Mouse (Mus musculus) CH12.LX (cell line): Measurements from ENCODE around the gene Gm49673.
"Not testable (repeated sequence)": the region's sequence is repeated elsewhere in the genome, so short reads cannot be mapped to it uniquely, and the experiment has no call there.

Experiments used
- CHD1 ChIP-seq: IDR thresholded peaks from 2 replicates; pipeline ENCODE4 v1.6.1; 2012; ENCODE audit warnings: low read depth, low read length, improper control_type of control experiment, inconsistent platforms
- CTCF ChIP-seq, 2 experiments: IDR thresholded peaks in 1 of 2; conservative IDR thresholded peaks in 1 of 2; 2 replicates each; pipeline ENCODE4 v1.5.1; 2011 to 2012; ENCODE audit warnings: low read depth in 2 of 2, low read length in 2 of 2, improper control_type of control experiment in 1 of 2, inconsistent platforms in 1 of 2, mild to moderate bottlenecking in 1 of 2, moderate library complexity in 1 of 2
- POLR2A ChIP-seq: IDR thresholded peaks from 2 replicates; pipeline ENCODE4 v1.6.1; 2011; ENCODE audit warnings: low read depth, mild to moderate bottlenecking, improper control_type of control experiment, low read length
- USF1 ChIP-seq: IDR thresholded peaks from 2 replicates; pipeline ENCODE4 v1.6.1; 2014; ENCODE audit warnings: low read depth, mild to moderate bottlenecking, inconsistent platforms, low read length, improper control_type of control experiment

GRCm38 (mm10) chr17:8056637-8057138 is 90.9 kb downstream of the Gm49673 start:
- TF ChIP-seq POLR2A; CTCF (conservative IDR thresholded peaks at IDR 0.05 in 1 of 2, IDR thresholded peaks at IDR 0.05 in 1 of 2; ENCODE audit: low read depth in 2 of 2, low read length in 2 of 2); CHD1; USF1: not testable (repeated sequence)
